Mouse (Mus musculus): ENCODE results near the gene Kif11. TPM values are rescaled to one million over a fixed set of nuclear protein-coding genes. Genes with fewer than 3 reads are reported as not detected.

Gene Kif11
- polyA plus RNA-seq, 1 experiment: 18.5 TPM

DNA sequence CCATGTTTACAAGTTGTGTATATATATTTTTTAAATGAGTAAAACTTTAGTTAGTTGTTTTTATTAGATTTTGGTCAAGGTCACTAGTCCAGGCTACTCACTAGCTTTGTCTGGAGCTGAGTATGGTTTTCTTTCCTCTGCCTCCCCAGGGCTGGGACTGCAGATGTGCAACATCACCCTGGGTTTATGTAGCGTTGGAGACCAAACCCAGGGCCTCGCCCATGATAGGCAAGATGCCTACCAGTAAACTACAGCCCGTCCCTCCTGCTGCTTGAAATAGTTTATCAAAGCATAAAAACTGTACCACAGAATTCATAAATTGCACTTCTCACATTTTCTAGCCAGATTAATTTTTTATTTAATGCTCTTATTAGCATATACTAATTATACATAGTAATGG, 73.0 kb downstream of the Kif11 start:
- TF ChIP-seq POLR2A (IDR thresholded peaks at IDR 0.05; ENCODE audit: borderline replicate concordance, extremely low read depth, insufficient read depth, insufficient read length, poor library complexity, severe bottlenecking) (no peak), CTCF (IDR thresholded peaks at IDR 0.05; ENCODE audit: borderline replicate concordance, extremely low read depth, insufficient read depth, insufficient read length) (no peak)

DNA sequence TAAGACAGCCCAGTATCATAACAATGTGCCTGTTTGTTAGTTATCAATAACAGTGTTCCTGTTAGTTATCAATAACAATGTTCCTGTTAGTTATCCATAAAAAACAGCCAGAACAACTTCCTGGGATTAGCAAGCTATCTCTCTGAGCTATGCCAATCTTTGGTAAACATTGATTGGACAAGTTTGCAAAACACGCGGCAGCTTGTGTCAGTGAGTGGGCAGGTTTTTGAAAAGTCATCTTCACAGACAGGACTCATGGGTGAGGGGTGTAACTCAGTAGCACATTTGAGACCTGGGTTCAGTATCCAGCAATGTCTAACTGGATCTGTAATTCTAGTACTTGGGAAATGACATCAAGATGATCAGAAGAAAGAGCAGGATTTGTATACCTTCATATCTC, 79.3 kb downstream of the Kif11 start:
- TF ChIP-seq POLR2A (IDR thresholded peaks at IDR 0.05; ENCODE audit: borderline replicate concordance, extremely low read depth, insufficient read depth, insufficient read length, poor library complexity, severe bottlenecking) (no peak), CTCF (IDR thresholded peaks at IDR 0.05; ENCODE audit: borderline replicate concordance, extremely low read depth, insufficient read depth, insufficient read length) (no peak)
- DNase-seq (ENCODE audit: low read depth): no peak

More for the DNA sequence above, 73.0 kb downstream of the Kif11 start:
- DNase-seq (ENCODE audit: low read depth): no peak

- TF ChIP-seq CTCF (IDR thresholded peaks at IDR 0.05; ENCODE audit: borderline replicate concordance, extremely low read depth, insufficient read depth, insufficient read length) (no peak), POLR2A (IDR thresholded peaks at IDR 0.05; ENCODE audit: borderline replicate concordance, extremely low read depth, insufficient read depth, insufficient read length, poor library complexity, severe bottlenecking) (no peak)
- DNase-seq (ENCODE audit: low read depth): no peak
Observed at GRCm38 (mm10) chr19:37455961-37456360, 79.8 kb downstream of the Kif11 start.

DNA sequence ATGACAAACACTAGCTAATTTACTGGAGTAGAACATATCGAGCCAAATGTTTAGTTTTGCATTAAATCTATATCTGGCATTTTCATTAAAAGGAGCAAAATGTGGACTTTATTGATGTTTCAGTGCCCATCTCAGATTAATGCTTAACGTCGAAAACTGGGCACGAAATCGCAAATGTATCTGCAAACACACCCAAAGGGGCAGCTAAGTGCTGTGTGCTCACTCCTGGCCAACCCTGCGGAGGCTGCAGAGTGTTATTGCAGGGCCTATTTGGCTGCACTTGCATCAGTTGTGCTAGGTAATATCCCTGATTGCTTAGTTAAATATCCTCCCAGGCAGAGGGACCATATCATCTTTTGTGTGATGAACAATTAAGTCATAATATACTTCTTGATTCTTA, 81.8 kb downstream of the Kif11 start:
- TF ChIP-seq POLR2A (IDR thresholded peaks at IDR 0.05; ENCODE audit: borderline replicate concordance, extremely low read depth, insufficient read depth, insufficient read length, poor library complexity, severe bottlenecking) (no peak), CTCF (IDR thresholded peaks at IDR 0.05; ENCODE audit: borderline replicate concordance, extremely low read depth, insufficient read depth, insufficient read length) (no peak)
- DNase-seq (ENCODE audit: low read depth): no peak

GRCm38 (mm10) chr19:37466403-37466802, 90.2 kb downstream of the Kif11 start:
- no peak for DNase-seq (ENCODE audit: low read depth)
- TF ChIP-seq POLR2A (IDR thresholded peaks at IDR 0.05; ENCODE audit: borderline replicate concordance, extremely low read depth, insufficient read depth, insufficient read length, poor library complexity, severe bottlenecking): no peak
- no peak for TF ChIP-seq CTCF (IDR thresholded peaks at IDR 0.05; ENCODE audit: borderline replicate concordance, extremely low read depth, insufficient read depth, insufficient read length)

DNA sequence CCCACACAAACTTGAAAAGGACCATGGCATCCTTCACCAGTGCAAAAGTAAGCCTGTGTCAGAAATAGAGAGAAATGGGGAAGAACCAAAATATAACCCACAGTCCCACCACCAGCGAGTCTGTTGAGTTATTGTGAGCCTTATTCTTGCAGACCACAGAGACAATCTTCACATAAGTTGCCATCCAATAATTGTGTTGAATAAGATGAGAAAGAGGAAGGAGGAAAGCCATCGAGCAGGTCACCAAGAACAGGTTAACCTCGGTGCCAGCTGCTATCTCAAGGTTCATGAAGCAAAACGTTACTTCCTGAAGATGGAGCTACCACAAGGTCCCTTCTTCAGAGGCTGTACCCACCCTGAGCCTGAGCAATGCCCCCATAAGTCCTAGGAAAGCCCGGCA, 90.8 kb downstream of the Kif11 start:
- TF ChIP-seq CTCF (IDR thresholded peaks at IDR 0.05; ENCODE audit: borderline replicate concordance, extremely low read depth, insufficient read depth, insufficient read length): no peak

DNA sequence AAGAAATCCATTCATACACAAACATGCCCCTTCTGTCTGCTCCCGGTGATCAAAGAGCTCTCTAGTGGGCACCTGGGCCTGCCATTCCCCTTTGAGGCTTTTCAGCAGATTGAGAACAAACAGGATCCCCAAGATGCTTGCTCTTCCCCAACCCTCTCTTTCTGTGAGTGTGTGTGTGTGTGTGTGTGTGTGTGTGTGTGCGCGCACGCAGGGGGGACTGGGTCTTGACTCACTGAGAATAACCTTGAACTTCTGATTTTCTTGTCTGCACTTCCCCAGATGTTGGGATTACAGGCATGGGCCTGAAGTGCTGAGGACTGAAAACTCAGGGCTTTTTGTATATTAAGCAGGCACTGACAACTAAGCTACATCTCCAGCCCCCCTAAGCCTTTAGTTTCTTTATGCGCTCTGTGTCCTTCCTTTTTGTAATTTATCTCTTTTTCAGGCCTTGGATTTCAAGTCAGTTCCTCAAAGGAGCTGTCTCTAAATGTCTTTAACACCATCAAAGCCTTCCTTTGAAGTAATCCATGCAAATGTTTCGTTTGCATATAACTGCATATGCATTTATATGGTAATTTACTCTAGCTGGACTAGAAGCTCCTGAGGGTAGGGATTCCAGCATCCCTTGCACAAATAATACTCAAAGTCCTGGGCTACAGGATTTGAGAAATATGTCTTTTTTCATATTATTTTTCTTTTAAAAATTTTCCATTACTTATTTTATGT, 92.8 kb downstream of the Kif11 start:
- TF ChIP-seq CTCF (IDR thresholded peaks at IDR 0.05; ENCODE audit: borderline replicate concordance, extremely low read depth, insufficient read depth, insufficient read length) (no peak), POLR2A (IDR thresholded peaks at IDR 0.05; ENCODE audit: borderline replicate concordance, extremely low read depth, insufficient read depth, insufficient read length, poor library complexity, severe bottlenecking) (no peak)
- DNase-seq (ENCODE audit: low read depth): peak; percentile 5

More for the DNA sequence above, 90.8 kb downstream of the Kif11 start:
- no peak for DNase-seq (ENCODE audit: low read depth)

Other genes with a start within 250 kb of the Kif11 start
- gene March5, start 168.9 kb upstream of the Kif11 start, polyA plus RNA-seq (2012; rRNA removed): 88.9 and 98.1 TPM in 2 replicates
- gene Cpeb3, start 167.8 kb upstream of the Kif11 start, polyA plus RNA-seq (2012; rRNA removed): 10.9 and 20.9 TPM in 2 replicates
- 18.9 and 24.7 TPM in 2 replicates for gene Ide, start 38.6 kb upstream of the Kif11 start, polyA plus RNA-seq (2012; rRNA removed)
- 1.8 and 2.7 TPM in 2 replicates for gene Hhex, start 58.4 kb downstream of the Kif11 start, polyA plus RNA-seq (2012; rRNA removed)
- 11.2 and 11.9 TPM in 2 replicates for gene Exoc6, start 174.0 kb downstream of the Kif11 start, polyA plus RNA-seq (2012; rRNA removed)

Measured in brain, embryonic 14.5 days (tissue).